Comparison of ENCODE assay signal across 22 mouse cellular contexts in genomic region chr10:94664455-94664854, GRCm38 (mm10). TPM values are rescaled to one million over a fixed set of nuclear protein-coding genes. Genes with fewer than 3 reads are reported as not detected.
DNase-seq lines count a peak whose midpoint lies in the region; TF ChIP-seq lines count a peak whose summit lies in the region.
"Had no signal": no experiment of that assay in that cellular context is flagged by ENCODE, and none has a peak within 500 bp of the region (broad histone marks: within the 10 kb centered on the region; RNA-seq: fewer than 3 reads in every experiment).

No protein-coding gene starts in this region.

- H3K4me1 ChIP-seq in lung, adult 2 months (ENCODE audit: control insufficient read depth, insufficient read depth, low read length), result no peaks in the 10 kb centered on the region
- H3K4me1 ChIP-seq: embryonic facial prominence, embryonic 13.5 days; forebrain, embryonic 12.5 days; forebrain, embryonic 15.5 days; heart, embryonic 10.5 days; heart, embryonic 13.5 days had no signal

- H3K4me3 ChIP-seq in lung, adult 2 months (replicated peaks; ENCODE audit: extremely low read depth, low read depth, low read length), result no peak overlapping the region
- H3K4me3 ChIP-seq: embryonic facial prominence, embryonic 13.5 days; erythroblast, embryonic 14.5 days; forebrain, embryonic 12.5 days; forebrain, embryonic 15.5 days; heart, adult 2 months; heart, embryonic 10.5 days; heart, embryonic 13.5 days had no signal

- DNase-seq in lung, postnatal 36 days, result peak; percentile 9
- no peak for DNase-seq in lung, adult 2 months
- DNase-seq in A20 (ENCODE audit: low read depth, low spot score) (peak; percentile 37), NIH3T3 (ENCODE audit: low read depth) (peak; percentile 22)
- no peak for DNase-seq in cerebellum, adult 9-11 months
- DNase-seq in embryo, embryonic 11 days, result no peak
- DNase-seq: adrenal gland, adult 2 months; adrenal gland, postnatal 14 days; cerebellum, adult 11-12 months; cerebellum, adult 8-10 months; cerebellum, postnatal 14 days; gastrocnemius, postnatal 10 days; gastrocnemius, postnatal 36 days; heart, adult 2 months; heart, postnatal 14 days; heart, postnatal 4 days had no signal

- 91% methylated on average over 7 of the region's 7 CpGs for WGBS in lung, adult 2 months

- no peak for TF ChIP-seq CTCF in lung, adult 2 months (IDR thresholded peaks at IDR 0.05; ENCODE audit: insufficient read depth, low read length)

- no peak for TF ChIP-seq POLR2A in lung, adult 2 months (IDR thresholded peaks at IDR 0.05; ENCODE audit: borderline replicate concordance, extremely low read depth, low read depth, low read length)

RNA-seq across cellular contexts. Expression of gene Cep83, which starts 24.0 kb away (rescaled TPM):
- 5.3 and 9.5 TPM in 2 replicates for polyA plus RNA-seq in lung, adult 2 months (2012; rRNA removed)

Comparison
In these comparisons a context has a peak if more than half of its experiments do, and no peak if none do; other contexts are left out.
1. DNase-seq: peak in lung, postnatal 36 days (single experiment), A20 (single experiment) and NIH3T3 (single experiment); none in lung, adult 2 months (single experiment), cerebellum, adult 9-11 months (single experiment) and embryo, embryonic 11 days (single experiment).